Mouse (Mus musculus) liver (tissue): ENCODE data around the gene Cfap77.

Source experiments
- DNase-seq: peaks from one replicate; pipeline ENCODE4 v3.0.0-alpha.2; 2020; ENCODE audit warnings: mixed read lengths

Gene Cfap77

GRCm38 (mm10) chr2:29046151-29046550, 8.7 kb downstream of the Cfap77 start:
- no peak for DNase-seq

- no peak for DNase-seq
Measured at GRCm38 (mm10) chr2:29042124-29042523, 12.7 kb downstream of the Cfap77 start.

GRCm38 (mm10) chr2:29041477-29041768, 13.4 kb downstream of the Cfap77 start:
- DNase-seq: no peak

DNA sequence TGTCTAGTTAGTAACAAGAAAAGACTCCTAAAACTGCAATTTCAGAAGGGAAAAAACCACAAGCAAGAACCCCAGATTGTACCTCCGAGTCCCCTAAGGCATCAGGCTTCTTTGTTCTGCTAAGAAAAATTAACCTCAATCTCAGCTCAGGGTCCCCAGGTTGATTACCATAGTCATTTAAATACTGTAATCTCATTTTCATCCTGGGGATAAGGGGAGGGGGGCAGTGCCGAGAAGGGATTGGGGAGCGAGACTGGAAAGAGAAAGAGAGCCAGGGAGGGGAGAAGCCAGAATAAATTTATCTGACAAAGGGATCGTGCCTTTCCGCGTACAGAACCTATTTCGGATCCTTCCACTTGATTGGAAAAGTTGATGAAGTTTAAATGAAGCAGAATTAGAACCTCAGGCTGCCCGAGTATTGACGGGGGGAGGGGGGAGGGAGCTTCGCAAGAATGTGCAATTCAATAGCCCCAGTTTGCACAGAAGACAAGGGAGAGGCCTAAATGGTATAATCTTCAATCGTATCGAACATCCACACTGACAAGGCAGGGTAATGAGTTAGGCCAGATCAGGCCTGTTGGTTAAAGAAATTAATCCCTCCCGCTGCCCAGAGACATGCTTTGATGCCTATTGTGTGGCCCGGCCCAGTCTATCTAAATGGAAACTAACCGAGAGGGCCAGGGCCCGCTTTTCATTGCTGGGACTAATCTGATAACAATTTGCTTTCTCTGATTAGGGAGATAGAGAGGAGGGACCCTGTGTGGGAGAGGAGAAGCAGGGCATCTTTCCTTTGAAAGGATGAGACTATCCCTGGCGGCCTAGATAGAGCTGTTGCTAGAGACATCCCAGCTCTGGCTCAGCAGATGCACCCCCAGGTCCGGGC, 14.0 kb downstream of the Cfap77 start:
- DNase-seq: no peak

- DNase-seq: no peak
Measured at GRCm38 (mm10) chr2:29039741-29040140, 15.1 kb downstream of the Cfap77 start.

GRCm38 (mm10) chr2:29035698-29036097, 19.2 kb downstream of the Cfap77 start:
- peak; percentile 45 for DNase-seq

- DNase-seq: peak; percentile 34
Measured at GRCm38 (mm10) chr2:29034542-29035475, 20.1 kb downstream of the Cfap77 start.

GRCm38 (mm10) chr2:29031951-29032350, 22.9 kb downstream of the Cfap77 start:
- DNase-seq: no peak

DNA sequence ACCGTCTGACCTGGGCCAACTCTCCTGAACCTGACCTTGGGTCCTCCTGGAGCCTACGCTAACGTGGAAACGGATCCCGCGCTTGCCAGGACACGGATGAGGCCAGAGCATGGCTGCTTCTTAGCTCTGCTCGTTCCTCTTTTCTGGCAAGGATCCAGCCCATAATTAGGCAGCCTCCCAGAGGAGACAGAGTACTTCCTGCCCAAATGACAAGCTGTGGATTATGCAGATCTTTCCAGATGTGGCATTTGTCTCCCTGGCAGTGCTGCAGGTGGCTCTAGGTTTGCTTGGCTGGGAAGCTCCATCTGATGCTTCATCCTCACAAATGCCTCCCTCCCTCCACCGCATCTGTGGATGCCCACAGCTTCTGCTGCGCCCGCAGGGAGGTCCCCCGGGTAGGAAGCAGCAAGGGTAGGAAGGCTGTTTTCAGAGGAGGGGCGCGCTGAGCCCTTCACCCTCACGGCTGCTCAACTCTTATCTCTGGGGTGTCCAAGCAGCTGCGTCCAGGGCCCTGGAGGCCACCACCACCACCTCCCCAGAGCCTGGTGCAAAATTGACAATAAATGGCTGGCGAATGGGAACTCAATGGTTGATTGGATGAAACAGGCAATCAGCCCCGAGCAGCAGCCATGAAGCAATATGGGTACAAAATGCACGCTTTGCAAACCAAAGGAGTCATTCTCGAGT, 24.7 kb downstream of the Cfap77 start:
- no peak for DNase-seq

GRCm38 (mm10) chr2:29025284-29025683, 29.6 kb downstream of the Cfap77 start:
- no peak for DNase-seq

DNA sequence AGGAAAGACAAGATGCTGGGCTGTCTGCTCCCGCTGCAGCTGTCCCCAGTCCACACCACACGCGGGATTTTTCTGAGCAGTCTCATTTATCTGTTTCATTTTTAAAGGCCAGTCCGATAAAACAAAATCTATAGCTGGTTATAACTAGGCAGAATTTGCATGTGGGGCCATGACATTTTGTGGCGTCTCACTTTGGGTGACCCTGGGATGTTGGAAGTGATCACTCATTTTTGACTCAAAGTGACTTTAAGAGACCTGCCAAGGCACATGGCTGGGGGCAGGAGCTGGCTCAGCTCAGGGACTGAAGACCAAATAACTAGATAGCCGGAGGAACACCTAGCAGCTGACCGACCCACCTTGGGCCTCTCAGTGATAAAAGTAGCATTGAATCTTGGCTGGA, 31.9 kb downstream of the Cfap77 start:
- DNase-seq: no peak

DNA sequence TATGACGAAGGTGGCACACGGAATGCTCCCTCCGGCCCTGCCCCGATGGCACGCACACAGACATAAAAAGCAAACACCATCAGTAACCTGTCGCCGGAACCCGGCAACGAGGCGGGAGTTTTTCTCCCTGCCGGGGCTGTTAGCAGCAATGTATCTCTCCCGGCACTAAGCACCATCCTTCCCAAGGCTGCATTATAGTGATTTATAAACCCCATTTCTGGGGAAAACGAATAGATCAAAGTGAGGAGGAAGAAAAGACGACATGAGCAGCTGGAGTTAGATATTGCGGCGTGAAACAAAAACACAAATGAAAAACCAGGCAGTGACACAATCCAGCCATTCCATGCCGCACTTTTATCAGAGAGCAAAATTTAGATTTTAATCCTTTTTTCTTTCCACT, 33.8 kb downstream of the Cfap77 start:
- no peak for DNase-seq

GRCm38 (mm10) chr2:29018680-29019079, 36.2 kb downstream of the Cfap77 start:
- no peak for DNase-seq

DNA sequence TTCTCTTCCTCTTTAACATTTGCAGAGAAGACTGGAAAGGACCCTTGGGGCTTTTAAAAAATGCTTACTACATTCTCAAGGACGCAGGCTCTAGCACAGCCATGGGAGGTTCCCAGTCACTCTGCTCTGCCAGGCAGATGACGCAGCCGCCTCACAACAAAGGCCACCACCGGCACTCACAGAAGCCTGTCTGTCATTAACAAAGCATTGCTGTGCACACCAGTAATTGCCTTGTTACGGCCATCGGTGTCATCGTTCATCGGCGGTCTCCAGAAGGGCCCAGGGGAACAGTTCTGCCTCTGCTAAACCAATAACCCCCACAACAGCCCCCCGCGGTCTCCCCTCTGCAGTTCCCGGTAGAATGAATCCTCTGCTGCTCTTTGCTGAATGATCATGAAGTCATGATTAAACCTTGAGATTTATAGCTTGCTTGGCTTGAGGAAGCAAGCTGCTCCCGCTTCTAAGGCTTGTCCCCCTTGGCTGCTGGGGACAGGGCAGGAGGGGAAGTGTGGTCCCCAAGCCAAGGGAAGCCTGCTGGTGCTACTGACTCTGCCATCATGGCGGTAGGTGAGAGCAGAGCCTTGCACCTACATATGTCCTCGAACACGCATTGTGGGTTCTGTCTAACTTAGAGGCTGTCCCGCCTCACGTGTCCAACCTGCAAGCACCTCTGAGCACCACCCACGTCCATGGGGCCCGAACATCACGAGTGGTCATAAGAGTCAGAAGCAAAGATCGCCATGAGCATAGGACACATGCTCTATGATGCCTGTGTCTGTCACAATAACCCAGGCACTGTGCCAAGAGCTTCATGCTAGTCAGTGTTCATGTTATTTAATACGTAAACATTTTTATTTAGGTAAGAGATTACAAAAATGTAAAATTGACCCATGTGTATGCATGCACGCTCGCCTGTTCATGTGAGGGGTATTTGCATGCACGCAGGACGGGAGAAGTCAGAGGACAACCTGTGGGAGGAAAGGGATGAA, 38.0 kb downstream of the Cfap77 start:
- DNase-seq: no peak

GRCm38 (mm10) chr2:29012523-29012922, 42.3 kb downstream of the Cfap77 start:
- no peak for DNase-seq

DNA sequence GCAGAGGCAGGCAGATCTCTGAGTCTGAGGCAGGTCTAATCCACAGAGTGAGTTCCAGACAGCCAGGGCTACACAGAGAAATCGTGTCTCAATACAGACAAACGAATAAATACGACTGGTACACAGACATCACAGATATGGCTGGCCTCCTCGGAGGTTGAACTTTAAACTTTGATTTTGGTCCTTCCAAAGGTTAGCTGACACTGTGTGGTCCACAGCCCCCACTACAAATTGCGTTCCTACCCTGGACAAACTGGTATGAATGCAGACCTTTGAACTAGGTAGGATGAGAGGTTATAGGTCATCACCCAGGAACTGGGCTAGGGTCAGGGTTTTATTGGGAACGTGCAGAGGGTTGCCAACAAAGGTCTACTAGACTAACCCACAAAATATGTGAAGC, 47.2 kb downstream of the Cfap77 start:
- DNase-seq: no peak

DNA sequence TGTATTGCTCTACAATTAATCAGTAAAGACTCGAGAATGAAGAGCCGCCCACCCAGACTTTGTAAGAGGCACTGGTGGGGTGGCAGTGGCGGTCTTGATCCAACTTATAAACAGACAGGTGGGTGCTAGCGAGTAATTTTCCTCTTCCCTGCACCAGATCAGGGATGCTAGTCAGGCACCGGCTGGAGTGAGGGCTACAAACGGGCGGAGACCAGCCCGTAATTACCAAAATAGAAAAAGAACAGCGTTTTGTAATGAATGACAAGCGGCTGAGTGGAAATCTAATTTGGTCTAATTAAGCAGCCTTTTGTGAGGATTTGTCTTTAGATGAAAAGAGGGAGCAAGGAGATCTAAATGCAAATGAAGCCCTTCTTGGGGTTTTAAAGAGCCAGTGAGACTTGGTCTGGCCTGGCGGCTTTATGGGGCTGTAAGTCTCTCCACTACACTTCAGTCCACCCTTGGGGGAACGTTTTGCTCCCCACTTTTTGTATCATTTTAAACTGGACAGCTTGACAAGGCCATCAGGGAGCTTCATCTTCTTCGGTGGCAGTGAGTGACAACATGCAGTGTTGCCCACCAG, 48.3 kb downstream of the Cfap77 start:
- no peak for DNase-seq

DNA sequence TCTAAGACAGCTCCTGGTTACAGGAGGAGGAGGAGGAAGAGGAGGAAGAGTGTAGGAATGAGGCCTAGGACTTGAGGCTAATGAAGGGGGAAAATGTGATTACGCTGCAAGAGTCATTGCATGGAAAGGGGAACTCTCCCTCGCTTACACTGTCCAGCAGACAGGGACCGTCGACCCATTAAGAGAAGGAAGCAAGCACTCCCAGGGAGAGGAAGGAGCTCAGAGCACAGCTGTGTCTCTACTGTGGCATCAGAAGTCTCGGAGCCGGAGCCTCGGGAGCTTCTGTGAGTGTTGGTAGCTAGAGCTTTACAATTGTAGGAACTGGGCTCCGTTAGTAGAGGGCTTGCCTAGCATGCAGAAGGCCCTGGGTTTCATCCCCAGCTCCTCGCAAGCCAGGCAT, 50.8 kb downstream of the Cfap77 start:
- no peak for DNase-seq

DNA sequence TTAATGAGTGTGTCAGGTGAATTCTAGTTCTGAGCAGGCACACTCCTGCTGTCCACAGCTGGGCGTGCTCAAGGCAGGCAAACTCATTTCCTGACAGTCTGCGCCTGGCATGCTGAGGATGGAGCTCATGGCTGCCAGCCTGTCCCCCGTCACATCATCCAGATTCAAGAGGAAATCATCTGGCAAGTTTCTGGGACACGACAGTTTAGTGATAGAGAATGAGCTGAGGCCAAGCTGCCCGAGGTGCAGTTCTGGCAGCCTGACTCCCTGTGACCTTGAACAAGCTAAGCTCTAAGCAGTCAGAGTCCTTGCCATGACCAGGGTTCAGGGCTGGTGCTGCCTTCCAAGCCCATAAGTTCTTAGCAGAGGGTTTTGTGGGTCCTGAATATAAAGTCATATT, 56.6 kb downstream of the Cfap77 start:
- no peak for DNase-seq

DNA sequence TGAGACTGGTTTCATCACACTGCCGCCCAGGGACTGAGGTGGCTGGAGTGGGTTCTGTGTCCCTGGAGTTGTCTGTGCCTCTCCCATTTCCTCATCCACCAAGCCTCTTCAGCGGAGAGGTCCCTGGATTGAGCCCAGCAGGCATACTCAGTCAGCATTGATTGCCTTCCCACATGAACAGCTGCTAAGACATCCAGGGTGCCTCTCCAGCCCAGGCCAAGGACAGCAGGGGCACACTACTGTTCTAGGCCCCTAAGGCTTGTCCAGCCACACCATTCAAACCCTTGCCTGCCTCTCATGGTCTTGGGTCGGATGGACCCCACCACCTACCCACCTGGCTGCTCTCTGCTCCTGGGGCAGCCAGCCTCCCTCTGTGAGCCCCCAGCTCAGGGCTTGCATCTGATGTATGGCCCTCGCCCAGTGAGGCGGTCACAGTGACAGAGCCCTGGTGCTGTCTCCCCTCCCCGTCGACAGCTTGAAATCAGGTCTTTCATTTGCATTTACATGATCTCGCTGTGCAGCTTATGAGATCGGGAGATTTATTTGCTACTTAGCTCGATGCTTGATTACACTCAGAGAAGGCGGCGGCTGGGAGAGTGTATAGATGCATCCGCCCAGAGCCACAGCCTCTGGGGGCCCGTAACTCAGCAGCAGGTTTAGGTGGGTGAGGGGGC, 57.6 kb downstream of the Cfap77 start:
- no peak for DNase-seq

GRCm38 (mm10) chr2:28995436-28995835, 59.4 kb downstream of the Cfap77 start:
- no peak for DNase-seq
